Mouse (Mus musculus) megakaryocyte, adult 5-6 weeks (primary cell): ENCODE results near the gene Arpc5. TPM values are rescaled to one million over a fixed set of nuclear protein-coding genes. Genes with fewer than 3 reads are reported as not detected.
A peak's percentile ranks its signal among the peaks of the same experiment; 100 is the strongest.

Source experiments
- ATAC-seq: 2 replicates; pipeline ENCODE4 v1.8.0; 2016; ENCODE audit warnings: mild to moderate bottlenecking, inconsistent platforms; ENCODE audit not compliant: poor library complexity, severe bottlenecking
- total RNA-seq, 2 experiments: library from RNA; stranded (forward) in 1 of 2; stranded (reverse) in 1 of 2; fragments of 153-499, 151-499 nt in 1 of 2; fragments of 221-1000, 200-1000 nt in 1 of 2; gene quantifications; 2 replicates each; pipeline versions ENCODE4 v1.2.3 to v1.2.4; 2015 to 2017

Arpc5 gene
- total RNA-seq (2015) (786 and 868 TPM in 2 replicates), total RNA-seq (2017) (396 and 424 TPM in 2 replicates)

DNA sequence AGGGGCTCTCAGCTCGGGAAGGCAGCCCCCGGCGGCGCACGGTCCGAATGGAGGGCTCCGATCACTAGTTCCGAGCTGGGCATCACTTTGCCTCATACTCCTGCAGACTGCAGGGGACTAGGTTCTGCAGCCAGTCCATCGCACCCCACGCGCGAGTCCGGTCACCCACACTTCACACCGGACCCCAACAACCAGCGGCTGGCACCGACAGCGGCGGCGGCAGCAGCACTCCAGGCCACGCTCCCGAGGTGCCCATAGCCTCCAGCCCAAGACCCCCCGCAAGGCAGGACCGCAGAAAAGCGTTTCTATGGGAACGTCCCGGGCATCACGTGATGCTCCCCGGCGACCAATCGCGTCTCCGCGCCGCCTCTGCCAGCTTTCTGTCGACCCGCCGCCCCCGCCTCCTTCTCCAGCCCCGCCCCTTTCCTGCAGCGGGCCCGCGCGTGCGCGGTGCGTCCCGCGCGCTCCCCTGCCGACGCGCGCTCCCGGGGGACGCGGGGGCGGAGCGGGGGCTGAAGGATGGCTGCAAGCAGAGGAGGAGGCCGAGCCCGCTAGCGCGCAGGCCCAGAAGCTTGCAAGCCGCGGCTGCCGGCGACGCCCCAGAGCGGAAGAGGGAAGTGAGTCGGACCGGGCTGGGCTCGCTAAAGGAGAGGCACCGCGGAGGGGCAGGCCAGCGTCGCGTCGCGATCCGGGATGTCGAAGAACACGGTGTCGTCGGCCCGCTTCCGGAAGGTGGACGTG lies at the start of gene Arpc5, which contains the start of gene Rgl1:
Gene Arpc5, plus strand, starts transcription at position 511 of the 741 bp plus-strand sequence.
Gene Rgl1, minus strand, starts transcription at position 320 of the 741 bp plus-strand sequence.
- peak; percentile 87 for ATAC-seq

DNA sequence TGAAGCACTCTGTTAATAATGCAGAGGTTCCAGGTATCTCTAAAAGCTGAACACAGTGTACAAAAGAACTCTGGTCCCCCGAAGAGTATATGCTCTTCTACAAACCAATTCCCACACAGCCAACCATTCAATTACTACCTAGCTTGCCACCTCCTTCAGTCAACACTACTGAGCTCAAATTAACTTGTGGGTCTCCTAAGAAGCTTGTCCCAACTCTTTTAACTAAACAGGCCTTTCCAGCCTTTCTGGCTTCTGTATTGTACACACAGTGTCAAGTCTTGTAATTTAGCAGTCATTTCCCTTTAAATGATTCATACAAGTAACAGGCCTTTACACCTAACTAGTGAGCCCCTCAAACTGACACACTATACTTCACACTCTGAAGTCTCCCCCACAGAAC lies 49.0 kb upstream of the Arpc5 start:
- no peak for ATAC-seq

DNA sequence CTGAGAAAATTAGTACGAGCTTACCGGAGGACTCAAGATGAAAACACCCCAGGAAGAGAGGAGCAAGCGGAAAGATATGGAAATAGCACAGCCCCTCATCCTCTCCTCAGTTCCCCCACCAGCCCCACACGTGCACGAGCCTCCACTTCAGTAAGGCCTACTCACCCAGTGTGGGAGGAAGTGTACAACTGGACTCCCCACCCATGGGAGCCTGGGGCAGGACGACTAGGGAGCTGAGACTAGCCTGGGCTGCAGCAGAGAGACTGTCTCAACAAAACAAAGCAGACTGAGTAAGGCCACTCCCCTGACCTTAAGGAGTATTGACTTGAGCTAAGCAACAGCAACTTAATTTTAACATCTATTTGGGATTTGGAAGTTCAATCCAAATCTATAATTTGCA lies 48.1 kb upstream of the Arpc5 start:
- ATAC-seq = no peak

DNA sequence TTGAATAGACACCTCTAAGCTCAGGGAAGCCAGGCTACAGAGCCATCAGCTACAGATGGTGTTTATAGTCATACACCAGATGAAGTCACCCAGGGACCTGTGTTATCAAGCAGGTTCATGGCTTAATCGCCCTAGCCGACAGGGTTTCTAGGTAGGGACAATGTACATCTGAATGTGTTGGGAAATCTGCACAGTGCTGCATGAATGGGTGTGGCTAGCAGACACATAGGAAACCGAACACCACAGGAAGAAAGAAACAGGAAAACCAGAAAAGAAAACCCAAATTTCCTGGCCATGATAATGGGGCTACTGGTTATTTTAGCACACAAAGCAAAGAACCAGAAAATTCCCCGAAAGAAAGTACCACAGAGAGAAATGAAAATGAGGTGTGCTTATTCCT lies 45.4 kb upstream of the Arpc5 start:
- peak; percentile 62 for ATAC-seq

DNA sequence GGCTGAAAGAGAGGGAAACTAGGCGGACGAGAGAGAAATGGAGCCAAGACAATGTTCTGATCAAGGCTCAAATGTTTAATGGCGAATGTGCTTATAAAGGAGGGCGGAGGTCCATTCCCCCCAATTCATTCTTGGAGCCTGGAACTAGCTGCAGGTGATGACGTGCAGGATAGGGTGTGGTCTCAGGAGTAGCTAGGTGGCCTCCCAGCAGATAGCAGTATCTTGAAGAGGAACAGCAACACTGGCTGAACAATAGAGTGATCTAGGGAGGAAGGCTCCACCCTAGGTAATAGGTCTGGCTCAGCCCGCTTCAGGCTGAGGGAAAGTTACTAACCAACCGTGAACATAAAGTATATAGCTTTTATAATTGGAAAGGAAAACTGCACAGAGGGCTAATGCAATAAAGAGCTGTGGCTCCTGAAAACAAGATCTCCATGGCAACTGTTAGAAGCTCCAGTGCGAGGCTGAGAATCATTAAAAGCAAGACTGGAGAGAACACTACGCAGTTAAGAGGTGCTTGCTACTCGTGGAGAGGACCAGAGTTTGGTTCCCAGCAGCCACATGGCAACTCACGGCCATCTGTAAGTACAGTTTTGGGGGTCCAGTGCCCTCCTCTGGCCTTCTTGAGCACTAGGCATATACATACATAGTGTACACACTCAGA lies 44.7 kb upstream of the Arpc5 start:
- ATAC-seq = no peak

DNA sequence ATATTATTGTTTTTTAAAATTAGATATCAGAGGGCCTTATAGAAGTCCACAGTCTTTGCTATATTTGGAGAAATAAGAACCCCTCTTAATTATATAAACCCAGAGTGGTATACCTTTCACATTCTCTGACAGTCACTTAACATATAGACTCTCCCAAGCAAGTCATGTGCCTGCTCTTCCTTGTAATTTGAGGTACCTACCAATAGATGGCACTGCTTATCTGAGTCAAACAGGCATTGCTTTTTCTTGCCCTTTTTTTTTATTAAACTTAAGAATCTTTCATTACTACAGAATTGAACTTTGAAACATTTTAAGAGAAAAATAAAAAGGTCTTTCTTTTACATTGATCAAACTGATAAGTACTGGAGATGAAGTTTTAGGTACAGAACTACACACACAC lies 42.1 kb upstream of the Arpc5 start:
- peak; percentile 67 for ATAC-seq

DNA sequence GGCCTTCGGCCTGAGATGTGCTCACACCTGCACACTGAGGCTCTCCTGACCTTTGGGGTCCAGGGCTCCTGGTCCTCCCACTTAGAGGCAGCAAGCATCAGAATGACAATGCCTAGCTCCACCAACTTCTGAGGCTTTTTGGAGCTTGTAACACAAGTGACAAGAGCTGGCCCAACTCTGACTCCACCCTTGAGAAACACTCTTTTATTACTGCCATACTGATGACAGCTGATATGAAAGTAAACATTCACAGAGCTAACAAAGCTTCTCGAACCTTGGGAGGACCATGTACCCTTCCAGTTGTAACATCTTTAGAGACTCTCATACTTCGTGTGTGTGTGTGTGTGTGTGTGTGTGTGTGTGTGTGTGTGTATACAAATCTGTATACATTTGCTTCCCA lies 40.2 kb upstream of the Arpc5 start:
- no peak for ATAC-seq

DNA sequence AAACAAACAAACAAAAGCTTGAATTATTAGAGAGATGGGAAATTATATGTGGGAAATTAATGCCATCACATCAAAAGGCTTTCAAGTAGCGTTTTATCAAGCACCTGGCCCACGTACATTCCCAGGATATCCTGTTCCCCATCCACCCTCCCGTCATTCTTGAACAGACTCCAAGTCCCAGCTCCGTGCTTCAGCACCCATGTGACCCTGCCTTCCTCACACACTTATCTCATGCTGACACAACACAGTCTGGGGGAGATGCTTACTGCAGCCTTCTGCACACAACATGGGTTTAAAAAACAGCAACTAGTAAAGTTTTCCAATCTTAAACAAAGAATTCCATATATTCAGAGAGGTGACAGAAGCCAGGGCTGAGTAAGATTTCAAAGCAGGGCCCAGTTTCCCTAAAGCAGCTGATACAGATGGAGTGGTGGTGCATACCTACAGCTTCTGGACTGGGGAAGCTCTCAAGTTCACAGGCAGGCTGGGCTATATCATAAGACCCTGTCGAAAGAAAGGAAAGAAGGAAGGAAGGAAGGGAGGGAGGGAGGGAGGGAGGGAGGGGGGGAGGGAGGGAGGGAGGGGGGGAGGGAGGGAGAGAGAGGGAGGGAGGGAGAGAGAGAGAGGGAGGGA lies 38.6 kb upstream of the Arpc5 start:
- no peak for ATAC-seq

DNA sequence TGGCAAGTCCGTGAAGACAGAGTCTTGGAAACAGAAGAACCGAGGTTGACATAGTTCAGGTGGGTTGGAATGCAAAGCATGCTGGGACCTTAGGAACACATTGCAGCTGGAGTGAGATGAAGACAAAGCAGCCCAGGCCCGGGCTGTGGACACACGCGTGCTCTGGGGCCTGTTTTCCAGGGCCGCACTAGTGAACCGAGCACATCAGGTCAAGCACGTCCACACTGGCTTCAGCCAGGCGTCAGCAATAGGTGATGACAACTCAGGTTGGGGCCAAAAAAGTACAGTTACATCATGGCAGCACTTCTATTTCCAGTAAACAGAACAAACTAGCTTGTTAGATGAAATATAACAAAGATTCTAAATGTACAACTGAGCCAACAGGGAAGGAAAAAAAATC lies 27.5 kb upstream of the Arpc5 start:
- ATAC-seq = no peak

DNA sequence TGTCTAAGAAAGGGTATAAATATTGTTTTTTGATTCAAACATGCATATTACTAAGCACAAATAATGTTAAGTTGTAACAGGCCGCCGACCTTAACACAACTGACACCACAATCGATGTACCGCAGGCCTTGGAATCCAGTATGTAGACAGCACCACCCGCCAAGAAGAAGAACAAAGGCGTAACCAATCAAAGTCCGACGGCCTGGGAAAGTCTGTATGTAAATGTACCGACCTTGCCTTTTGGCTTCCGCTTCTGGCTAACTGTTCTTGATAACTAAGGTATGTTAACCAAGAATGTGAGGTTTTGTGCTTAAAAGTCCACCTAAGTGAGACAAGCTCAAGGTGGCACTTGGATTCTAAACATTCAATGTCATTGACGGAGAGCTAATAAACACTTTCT lies 27.0 kb upstream of the Arpc5 start:
- ATAC-seq = no peak

DNA sequence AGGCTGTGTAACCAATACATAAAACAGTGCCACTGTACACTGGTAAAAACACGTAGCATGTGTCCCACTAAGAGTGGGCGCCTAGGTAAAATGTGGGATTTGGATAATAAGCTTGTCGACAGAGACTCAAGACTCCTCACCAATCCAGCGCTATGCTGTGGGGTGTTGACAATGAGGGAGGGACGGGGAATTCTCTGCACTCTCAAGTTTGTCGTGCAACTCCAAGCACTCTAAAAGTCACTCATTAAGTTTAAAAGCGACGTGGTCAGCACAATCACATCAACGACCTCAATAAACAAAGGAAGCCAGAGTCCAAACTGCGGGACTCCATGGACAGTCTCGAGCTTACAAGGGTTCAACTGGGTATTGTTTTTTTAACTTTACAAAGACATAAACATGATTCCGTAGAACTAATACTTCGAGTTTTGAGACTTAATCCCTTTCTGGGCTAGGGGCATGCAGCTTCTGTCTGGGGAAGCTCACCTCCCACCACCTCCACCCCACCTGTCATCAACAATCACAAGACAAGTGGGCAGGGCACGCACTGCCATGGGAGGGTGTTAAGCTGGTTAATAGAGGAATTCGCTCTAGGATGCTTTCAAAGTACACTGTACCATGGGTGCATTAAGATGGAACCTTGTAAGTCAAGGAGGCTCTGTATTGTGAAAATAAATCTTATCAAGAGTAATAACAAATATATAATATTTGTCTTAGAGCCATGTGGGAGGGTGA lies 23.1 kb upstream of the Arpc5 start:
- no peak for ATAC-seq

DNA sequence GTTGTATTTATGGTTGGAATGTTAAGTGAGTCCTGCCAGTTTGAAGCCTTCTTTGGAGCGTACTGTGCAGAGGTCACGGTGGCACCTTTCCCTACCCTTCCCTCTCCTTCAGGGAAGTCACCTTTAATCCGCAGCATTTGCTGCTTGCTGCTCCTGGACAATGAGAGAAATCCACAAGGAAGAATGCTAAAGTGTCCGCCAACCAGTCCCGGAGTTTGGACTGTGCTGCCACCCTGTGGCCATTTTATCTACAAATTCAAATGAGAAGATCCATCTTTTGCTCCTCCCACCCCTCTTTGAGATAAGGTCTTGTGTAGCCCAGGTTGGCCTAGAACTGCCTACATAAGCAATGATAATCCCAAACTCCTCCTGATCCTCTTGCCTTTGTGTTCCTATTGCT lies 19.9 kb upstream of the Arpc5 start:
- peak; percentile 91 for ATAC-seq

DNA sequence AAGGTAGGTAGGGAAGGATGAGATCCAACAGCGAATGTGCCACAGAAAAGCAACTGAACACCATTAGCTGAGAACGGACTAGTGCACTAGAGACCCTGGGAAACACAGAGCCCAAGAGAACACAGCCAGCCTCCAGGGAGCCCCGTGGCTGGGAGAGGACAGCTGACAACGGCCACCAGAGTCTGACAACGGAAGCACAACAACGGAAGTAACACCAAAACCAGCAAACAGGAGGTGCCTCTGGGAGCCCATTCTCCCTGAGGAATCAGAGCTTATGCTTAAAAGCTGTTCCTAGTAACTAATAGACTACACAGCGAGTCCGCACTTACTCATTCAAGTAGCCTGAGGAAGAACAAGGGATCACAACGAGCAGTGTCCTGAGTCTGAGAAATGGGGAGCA lies 17.1 kb upstream of the Arpc5 start:
- no peak for ATAC-seq

DNA sequence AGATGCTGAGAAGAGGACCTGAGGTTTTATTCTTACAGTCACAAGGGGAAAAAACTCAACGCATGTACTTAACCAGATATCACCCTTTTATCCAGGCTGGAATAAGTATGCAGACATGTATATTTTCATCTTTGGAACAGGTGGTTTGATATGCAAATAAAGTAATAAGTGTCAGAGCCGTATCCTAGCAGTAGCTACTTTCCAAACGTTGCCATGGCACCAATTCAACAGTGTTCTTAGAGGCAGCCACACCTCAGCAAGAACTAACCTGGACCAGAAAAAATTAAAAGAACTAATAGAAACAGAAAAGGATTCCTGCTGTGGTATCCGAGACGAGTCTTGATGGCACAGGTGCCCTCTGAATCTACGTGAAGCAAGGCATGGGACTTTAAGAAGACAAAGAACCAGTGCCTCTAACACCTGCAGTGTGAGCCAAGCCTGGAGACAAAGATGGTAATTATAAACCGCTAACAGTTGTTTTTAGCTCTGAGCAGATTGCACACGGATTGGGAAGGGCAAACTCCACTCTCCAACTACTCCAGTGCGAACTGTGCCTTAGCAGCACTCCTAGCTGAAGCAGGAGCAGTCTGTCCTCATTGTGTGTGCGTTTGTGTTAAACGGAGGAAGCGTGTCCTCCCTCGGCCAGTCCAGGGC lies 15.9 kb upstream of the Arpc5 start, which contains the start of gene Apobec4:
Gene Apobec4, plus strand, starts transcription at position 240 of the 654 bp plus-strand sequence.
- ATAC-seq = no peak

DNA sequence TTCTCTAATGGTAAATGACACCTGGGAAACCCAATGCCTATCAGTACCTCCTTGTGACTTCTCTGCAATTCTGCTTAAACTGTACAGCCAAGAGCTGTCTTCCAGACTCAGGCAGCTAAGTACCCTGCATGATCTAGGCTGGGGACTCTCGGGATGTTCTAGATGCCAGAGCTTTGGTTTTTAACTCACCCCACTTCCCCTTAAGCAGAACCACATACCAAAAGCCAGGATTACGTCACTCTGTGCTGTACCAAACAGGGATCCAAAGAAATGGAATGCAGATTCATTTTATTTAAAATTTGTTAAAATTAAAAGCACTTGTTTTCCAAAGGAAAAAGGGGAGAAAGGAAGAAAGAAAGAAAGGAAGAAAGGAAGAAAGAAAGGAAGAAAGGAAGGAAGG lies 4.6 kb upstream of the Arpc5 start:
- no peak for ATAC-seq

DNA sequence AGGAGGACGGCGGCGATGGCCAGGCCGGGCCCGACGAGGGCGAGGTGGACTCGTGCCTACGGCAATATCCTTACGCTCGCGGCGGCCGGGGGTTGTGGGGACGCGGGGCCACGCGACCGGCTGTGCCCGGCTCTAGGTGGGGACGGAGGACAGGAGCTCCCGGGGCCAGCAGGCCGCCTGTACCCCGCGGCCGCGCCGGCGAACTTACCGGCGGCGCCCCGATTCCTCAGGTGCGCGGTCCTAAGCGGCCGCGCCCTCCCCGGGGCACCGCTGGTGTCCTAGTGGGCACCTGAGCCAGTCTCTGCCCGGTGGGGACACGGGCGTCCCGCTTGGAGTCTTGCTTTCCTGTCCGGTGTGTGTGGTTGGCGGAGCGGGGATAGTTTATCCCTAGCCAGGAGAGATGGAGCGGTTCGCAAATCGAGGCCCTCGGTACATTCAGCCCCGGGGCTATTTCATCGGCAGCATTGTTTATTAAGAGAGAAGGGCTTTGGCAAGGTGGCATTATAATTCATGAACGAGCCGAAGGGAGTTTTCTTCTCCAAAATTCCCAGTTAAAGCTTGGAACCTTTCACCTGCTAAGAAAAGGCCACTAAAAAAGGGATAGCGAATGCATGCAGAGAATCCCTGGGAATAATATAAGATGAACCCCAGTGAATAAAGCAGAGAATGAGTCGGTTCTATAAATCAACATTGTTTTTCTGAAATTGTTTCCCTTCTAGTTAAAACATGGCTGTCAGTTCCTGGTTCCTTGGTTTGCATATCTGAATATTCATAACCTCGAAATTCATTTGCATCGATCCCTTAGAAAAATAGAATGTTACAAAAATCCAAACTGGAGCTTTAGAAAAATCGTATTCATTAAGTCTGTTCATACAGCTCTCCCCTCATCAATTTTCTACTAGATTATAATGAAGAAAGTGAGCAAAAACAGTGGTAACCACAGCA lies 734 bp downstream of the Arpc5 start:
- ATAC-seq = no peak; the same call in 1 of the 2 replicates

DNA sequence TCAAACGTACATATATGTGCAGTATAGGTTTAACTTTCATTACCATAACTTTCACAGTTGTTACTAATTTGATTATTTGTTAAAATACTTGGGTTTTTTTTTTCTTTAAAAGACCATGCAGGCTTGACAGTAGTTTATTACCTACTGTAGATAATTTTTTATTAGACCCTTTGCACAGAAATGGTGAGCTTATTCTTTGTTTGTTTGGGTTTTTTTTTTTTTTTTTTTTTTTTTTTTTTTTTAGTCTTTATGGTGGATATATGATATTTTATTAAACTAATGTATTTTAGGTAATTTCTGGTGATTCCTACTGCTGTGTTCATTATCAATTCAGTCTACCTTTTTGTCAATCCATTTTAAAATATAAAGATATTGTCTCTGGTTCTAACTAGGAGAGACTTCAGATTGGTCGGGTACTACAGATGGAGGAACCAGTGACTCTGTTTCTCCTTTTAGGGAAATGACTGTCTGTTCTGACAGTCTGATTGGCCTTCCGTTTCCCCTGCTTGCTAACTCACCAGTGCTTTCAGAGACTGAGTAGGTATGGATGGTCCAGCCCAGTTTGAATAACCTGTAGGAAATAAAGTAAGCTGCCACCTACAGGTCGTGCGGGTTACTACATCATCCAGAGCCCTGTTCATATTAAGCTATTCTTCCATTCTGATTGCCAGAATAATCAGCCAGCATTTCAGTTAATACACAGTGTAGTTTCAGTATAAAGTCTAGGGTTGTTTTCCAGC lies 1.6 kb downstream of the Arpc5 start:
- peak; percentile 68 for ATAC-seq

DNA sequence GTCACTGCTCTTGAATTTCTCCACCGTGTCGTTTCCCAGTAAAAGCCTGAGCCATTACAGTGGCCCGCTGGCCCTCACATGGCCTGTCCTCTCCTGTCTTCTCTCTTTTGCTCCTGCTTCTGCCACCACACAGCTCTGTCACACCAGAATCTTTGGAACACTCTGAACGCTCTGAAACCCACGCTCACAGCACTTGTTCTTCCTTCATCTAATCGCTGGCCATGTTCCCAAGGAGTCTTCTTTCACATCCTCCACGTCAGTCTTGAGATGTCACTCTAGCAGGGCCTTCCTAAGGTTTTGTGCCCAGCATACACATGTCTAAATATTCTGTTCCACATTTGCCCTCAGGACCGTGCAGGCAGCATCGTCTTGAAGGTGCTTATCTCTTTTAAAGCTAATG lies 4.7 kb downstream of the Arpc5 start:
- no peak for ATAC-seq

DNA sequence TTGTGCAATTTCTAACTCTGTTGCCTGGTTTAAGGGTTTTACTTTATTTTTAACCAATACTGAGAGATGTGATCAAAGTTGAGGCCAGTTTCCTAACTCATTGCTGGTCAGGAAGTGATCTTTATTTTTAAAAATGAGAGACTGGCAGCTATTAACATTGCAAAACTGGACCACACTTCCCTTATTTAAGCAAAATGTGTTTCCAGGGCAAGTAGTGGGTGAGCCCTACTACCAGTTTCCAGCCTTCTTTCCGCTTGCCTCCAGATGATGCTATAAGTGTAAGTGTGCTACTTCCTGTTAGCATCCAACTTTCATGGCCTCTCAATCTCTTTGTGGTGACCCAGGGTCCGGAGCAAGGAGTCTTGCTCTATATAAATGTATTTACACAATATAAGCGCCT lies 8.3 kb downstream of the Arpc5 start:
- peak; percentile 80 for ATAC-seq
